Mouse (Mus musculus) thymus, postnatal 36 days (tissue): Measurements from ENCODE around the gene Slc16a3.
A peak's percentile ranks its signal among the peaks of the same experiment; 100 is the strongest.

Experiments
- DNase-seq, 2 experiments: peaks; one replicate each; pipeline ENCODE4 v3.0.0; 2022; ENCODE audit warnings: mixed read lengths in 2 of 2

The Slc16a3 gene

DNA sequence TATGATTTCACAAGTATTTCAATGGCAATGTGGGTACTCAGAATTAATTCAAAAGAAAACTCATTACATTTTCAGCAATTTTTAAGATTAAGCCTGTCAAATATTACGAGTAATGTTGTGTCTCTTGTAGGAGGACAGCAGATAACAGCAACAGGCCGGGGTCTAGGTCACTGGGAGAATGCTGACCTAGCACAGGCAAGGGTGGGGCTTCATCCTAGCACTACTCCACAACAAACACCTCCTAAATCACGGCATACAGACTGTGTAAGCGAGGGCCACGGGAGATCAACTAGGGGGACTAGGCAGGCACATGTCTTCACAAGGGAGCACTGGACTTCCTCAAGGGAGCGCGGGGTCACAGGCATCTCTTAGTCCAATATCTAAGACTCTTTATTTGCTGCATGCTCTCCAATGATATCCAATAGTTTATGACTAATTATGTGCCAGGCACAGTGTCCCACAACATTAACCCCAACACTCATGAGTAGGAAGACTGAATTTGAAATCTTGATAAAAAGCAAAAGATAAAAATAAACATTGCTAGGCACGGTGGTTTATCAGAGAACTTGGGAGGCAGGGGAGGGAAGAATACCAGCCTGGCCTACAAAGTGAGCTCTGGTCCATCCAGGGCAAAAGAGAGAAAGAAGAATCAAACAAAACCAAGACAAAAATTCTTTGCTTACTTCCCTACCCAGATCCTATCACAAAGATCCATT, 31.6 kb downstream of the Slc16a3 start:
- no peak for DNase-seq

DNA sequence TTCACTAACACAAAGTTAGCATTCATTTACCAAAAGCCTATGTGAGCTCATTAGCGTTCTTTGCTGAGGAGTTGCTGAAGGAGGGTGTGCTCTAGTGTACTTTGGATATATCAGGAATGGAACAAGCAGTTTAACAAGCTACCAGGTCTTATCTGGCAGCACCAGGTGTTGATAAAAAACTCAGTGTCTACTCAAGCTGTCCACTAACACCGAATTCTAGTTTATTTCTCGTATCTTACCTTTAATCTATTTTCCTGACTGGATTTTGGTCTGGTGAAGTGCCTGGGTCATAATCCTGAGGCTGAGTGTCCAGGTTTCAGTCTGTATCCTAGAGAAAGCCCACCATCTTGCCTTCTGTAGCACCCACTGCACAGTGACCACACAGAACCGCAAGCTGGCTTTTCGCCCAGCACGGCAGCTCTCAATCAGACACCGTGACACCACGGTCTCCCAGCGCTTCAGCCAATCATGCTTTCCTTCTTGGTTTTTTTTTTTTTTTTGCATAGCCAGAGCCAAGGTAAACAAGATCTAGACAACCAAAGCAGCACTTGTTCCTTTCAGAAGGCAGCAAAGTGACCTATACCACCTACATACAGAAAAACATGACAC, 32.3 kb downstream of the Slc16a3 start:
- no peak for DNase-seq

DNA sequence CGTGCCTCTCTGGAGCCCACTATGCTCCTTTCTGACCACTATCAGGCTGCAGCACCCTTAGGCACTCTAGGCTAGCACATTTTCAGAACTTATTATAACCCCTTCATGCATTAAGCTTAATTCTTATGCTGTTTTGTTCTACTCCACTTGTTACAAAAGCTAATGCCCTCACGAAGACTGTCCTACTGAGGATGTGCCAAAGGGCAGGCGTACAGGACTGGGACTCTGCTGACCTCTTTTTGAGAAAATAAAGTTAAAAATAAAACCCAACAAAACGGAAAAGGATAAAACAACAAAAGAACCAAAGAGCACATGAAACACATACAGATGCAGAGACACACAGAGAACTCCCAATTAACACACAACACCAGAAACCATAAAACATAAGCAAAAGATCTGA, 33.4 kb downstream of the Slc16a3 start:
- DNase-seq = no peak

DNA sequence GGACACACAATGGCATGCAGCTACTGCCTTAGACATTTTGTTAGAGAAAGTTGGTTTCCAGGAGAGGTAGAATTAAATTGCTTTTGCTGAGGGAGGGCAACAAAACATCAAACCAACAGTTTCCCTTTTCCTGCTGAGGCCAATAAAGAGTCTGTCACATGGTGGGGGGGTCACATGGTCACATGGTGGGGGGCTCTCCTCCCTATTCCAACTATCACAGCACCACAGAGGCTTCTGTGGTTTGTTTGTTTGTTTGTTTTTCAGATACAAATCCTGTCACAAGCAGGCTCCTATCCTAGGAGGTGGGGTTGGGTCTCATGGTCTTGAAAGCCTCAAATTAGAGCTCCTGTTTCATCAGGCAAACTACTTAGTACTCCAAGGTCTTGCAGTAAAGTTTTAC, 34.2 kb downstream of the Slc16a3 start:
- no peak for DNase-seq

DNA sequence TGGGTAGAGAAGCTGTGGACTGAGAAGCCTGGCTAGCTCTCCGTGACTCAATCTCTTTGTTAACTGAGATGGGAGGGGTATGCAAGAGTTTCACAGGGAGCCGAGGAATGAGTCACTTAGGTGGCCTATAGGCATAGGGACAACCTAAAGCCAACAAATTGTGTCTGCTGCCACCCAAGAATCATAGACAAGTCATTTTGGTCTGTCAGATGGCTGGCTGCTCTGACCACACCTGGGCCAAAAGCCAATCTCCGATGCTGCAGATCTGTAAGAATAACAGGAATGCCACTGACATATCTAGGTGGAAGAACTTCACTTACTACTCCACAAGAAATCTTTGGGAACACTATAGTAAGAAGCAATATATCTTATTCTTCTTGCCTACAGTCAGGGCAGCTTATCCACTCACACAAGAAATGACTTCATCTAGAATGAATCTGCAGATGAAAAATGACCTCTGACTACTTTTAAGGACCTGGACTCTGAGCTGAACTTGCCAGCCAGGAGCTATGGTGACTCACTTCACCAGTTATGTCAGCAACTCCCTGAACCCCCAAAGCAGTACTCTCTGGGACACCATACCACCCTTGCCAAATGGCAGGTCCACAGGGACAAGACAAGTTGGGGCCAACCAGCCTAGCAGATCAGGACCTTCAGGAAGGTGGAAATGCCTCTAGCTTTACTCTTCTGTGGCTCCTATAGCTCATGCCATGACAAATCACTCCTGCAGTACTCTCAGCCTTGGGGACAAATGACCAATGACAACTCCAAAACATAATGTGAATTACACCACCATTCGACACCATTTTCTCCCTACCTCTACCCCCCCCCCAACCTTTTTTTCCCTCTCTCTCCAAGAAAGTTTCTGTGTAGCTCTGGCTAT, 36.4 kb downstream of the Slc16a3 start:
- DNase-seq = no peak

DNA sequence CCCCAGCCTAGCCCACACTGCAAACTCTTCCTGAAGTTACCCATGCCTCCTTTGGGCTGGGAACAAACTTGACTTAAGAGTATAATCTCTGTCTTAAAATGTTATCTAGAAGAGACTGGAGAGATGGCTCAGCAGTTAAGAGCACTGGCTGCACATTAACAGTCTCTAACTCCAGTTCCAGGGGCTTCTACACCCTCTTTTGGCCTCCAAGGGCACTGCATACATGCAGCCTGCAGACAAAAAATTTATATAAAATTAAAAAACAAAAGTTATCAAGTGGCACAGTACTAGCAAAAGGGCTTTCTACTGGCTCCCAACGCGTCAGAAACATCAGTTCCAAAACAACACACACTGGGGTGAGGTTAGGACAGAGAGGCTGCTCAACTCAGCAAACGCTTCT, 39.3 kb downstream of the Slc16a3 start:
- no peak for DNase-seq

DNA sequence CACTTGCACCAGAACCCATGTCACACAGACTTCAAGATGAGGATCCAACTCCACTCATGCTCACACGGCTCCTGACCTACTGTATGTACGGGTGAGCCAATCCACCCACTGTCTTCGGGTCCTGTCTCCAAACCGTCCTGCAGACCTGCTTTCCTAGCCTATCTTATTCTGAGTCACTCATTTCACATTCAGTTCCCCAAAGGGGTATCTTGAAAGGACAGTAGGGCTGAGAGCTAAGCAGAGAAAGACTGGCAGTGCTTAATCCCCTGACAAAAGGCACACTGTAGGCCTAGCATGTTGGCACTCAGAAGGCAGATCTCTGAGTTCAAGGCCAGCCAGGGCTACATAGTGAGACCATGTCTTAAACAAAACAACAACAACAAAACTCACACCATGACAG, 40.1 kb downstream of the Slc16a3 start:
- no peak for DNase-seq

DNA sequence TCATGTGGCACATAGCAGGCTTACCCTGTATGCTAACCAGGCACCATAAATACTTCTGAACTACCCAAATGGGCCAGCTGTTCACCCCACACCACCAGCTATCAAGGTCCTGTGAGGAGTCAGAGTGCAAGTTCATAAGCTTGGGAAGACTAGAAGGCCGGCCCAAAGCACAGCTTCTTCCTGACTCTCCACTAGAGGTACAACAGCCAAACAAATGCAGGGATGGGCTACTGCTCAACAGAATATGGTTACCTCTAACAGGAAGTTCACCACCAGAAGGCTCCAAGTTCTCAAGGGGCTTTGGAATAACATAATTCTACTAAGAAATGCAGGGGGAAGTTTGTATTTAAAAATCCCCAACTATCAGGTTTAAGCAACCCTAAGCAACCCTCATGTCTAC, 41.2 kb downstream of the Slc16a3 start:
- no peak for DNase-seq

DNA sequence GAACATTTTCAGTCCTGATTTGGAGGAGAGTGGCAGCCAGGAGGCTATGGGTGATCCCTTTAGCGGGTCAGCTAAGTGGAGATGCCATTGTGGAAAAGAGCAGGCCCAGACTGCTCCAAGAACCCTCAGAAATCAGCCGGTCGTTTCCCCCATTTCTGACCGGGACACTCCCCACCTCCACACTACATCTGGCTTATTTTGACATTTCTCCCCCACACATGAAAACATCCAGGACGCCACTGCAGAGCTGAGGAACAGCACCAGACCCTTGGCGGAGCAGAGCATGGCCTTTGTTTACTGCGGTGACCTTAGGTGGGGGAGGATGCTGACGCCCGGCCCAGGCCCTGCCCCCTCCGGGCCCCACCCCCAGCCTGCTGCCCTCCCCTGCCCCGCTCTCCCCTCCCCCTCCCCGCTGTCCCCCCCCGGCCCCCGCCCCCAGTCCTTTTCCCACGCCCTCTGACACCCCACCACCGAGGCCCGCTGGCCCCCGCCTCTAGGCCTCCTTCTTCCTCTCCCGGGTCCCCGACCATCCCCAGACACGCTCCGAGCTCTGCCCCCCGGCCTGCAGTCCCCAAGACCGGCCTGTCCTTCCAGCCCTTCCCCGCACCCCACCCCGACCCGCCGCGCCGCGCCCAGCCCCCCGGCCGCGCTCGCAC, 42.0 kb downstream of the Slc16a3 start:
- peak in 1 of 2 experiments; percentile 67 for DNase-seq

DNA sequence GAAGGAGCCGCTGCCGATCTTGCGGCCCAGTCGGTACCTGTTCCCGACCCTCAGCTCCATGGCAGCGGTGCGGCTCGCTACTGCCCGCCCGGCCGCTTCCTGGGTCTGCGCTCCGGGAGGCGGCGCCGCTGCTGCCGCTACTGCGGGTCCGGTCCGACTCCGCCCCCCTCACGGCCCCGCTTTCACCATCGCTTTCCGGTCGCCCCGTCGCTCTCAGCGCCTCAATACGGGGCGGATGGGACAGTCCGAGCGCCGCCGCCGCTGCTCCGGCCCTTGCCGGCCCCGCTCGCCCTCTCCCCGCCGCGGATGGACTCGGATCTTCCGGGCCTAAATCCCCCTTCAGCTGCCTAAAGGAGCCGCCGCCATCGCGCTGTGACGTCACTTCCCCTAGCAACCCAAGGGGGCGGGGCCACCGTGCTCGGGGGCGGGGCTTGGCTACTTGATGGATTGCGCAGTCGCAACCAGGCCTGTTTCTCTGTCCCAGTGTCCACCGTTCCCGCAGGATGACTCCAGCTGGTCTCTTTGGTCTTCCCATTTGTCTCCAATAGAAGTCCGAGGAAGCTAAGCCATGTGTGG, 42.8 kb downstream of the Slc16a3 start, which contains the start of gene Csnk1d:
Gene Csnk1d (minus strand): TSS at position 380 of the 576 bp plus-strand sequence.
- DNase-seq = peak; percentile 95 to 99

DNA sequence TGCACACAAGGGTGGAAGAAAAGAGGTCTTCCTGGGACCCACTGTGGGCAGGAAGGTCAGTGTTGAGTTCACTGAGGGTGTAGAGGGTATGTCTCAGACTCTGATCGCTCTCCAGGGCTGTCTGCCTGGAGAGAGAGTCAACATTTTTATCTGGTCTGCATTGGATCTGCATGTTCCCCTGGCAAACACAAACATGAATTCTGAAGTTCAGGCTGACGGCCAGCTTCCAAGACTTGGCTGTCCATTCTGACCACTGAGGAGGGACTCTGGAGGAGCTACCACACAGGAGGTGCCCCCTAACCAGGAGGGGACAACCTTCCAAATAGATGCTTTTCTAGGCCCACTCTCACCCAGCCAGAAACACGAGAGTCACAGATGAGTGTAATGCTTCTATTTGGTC, 43.5 kb downstream of the Slc16a3 start:
- no peak for DNase-seq

DNA sequence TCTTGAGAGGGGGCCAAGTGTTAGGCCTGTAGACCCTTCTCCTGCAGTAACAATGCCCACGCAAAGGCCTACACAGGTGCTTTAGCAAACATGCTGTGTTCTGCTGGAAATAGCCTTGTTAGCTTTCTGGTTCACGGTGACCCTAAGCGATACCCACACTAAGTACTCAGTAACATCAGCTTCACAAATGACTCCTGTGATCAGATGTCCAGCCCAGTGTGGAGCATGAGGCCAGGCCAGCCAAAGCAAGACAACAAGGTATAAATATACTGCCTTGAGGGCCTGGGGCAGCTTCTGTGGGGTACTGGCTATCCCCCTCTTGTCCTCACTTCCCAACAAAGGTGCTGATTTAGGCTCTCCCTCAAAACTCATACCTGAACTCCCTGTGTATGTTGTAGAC, 44.8 kb downstream of the Slc16a3 start:
- no peak for DNase-seq

DNA sequence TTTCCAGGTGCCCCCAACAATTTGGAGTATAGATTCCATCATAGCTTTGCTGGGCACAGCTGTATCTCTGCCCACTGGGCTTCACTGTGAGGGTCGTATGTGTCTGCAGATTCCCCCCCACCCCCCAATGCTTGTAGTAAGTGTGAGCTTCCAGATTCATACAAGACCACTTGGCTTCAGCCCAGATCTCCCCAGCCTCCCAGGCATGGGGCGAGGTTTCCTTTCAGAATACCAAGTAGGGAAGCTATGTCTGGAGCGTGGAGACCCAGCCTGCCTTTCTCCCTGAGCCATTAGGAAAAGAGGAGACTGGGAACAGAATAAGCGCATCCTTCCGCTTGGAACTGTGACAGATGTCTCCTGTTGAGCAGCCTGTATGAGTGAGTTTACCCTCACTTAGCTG, 45.3 kb downstream of the Slc16a3 start:
- DNase-seq = no peak

DNA sequence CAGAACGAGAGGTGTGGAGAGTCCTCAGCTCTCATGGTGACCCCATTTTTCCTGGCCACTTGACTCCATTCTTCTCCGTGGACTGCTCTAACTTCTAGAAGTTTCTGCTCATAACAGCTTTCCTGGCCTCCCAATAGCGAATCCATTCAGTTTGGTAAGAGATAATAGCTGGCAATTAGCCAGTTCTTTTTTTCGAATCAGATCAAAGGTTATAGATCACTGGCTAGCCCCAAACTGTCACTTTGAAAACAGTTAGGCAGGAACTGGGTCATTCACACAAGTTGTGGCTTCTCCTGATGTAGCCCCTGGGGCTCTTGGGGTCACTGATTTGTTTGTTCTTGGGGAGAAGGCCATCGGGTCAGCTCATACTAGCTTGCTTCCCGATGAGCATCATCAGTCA, 46.5 kb downstream of the Slc16a3 start:
- no peak for DNase-seq

DNA sequence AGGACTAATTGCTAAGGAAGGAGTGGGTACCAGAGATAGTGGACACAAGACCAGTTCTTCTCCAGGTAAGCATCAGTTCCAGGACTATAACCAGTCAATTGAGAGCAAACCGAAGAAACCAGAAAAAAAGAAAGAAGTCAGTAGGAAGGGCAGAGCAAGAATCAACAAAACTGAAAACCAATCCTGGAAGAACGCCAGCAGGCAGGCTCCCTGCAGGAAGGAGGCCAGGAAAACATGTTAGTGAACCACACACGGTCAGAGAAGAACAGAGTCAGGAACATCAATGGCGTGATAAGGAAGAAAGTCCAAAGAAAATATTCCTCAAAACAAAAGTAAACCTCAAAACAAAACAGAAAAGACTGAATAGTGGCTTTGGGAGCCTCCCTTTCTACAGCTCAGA, 53.7 kb downstream of the Slc16a3 start:
- no peak for DNase-seq

DNA sequence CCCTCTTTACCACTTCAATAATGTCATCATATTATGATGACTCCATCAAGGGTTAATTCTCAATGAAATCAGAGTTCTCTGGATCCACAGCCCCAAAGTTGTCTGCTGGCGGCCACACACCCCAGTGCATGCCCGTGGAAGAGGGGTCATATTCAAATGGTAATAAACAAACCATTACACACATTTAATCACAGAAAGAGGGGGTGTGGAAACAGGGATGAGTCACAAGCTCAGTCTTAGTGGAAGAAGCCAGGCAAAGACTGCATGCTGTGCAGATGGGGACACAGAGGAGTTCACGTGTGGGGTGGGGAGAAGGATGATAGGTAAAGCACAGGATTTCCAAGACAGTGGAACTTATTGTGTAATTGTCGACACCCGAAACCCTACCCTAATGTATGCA, 56.0 kb downstream of the Slc16a3 start:
- DNase-seq = no peak

DNA sequence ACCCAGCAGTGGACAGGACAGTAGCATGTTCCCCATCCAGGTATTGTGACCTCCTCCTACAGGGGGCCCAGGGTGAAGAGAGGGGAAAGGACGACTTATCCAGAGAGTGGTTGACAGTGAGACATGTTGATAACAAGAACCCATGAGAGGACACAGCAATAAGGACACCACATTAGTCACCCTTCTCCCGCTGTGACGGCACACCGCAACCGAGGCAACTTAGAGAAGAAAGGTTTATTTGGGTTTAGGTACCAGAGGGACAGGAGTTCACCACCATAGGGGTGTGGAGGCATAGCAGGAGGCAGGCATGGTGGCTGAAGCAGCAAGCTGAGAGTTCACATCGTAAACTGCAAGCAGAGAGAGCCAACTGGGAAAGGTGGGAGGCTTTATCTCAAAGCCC, 57.9 kb downstream of the Slc16a3 start:
- DNase-seq = no peak

DNA sequence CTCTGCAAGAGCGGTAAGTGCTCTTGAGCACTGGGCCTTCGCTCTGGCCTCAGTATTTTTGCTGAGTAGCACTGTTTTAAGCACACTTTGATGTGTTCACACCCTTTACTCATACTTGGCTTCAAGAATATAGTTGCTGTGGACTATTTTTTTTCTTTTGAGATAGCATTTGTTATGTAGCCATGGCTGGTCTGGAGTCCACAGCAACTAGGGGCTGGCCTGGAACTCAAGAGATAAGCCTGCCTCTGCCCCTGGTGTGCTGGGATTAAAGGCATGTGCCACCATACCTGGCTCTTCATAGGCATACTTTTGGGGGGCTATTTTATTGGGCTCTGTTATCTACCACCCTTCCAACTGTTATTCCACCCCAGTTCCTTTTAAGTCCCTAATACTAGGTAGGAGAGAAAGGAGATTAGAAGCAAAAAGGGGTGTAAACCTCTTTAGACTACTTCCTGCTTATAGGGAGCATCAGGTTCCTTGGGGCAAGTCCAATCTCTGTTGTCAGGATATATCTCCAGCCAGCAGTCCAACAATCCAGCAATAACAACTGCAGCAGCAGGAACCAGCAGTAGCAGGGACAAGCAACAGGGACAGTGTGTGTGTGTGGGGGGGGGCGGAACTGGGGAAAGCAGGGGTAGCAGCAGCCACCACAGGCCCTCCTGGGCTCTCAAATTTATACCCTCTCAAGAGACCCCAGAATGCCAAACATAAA, 61.9 kb downstream of the Slc16a3 start:
- DNase-seq = no peak
